Mouse (Mus musculus): Measurements from ENCODE around the gene Ppp1r15a. TPM values are rescaled to one million over a fixed set of nuclear protein-coding genes. Genes with fewer than 3 reads are reported as not detected.

Ppp1r15a gene
- polyA plus RNA-seq, 1 experiment from 2014 or later = 14.3 TPM

- peak overlapping the region; percentile 74 for H3K4me3 ChIP-seq
- peak overlapping the region; percentile 88 for H3K9ac ChIP-seq
- ATAC-seq (ENCODE audit: low FRiP score) = peak; percentile 41; the same call in 1 of the 2 replicates
- peak overlapping the region; percentile 97 for H3K4me2 ChIP-seq
- peaks cover 32% of the 10 kb centered on the region for H3K36me3 ChIP-seq
- WGBS = 46% methylated on average over 19 of the region's 19 CpGs
- no peaks in the 10 kb centered on the region for H3K9me3 ChIP-seq
- H3K27me3 ChIP-seq = no peaks in the 10 kb centered on the region
- H3K27ac ChIP-seq = 0 out of 2 replicates have a peak overlapping the region, but pooled peaks have one; percentile 83
- H3K4me1 ChIP-seq (replicated peaks) = peaks cover 18% of the 10 kb centered on the region
Observed at GRCm38 (mm10) chr7:45509181-45509882, 16.7 kb downstream of the Ppp1r15a start.

GRCm38 (mm10) chr7:45508561-45508960, 17.5 kb downstream of the Ppp1r15a start:
- H3K4me1 ChIP-seq (replicated peaks) = peaks cover 18% of the 10 kb centered on the region
- no peak overlapping the region for H3K27ac ChIP-seq
- no peaks in the 10 kb centered on the region for H3K9me3 ChIP-seq
- ATAC-seq (ENCODE audit: low FRiP score) = no peak
- WGBS = 85% methylated on average over 6 of the region's 6 CpGs
- peak overlapping the region; percentile 88; the same call in 1 of the 2 replicates for H3K9ac ChIP-seq
- peaks cover 32% of the 10 kb centered on the region for H3K36me3 ChIP-seq
- H3K4me2 ChIP-seq = peak overlapping the region; percentile 97
- H3K27me3 ChIP-seq = no peaks in the 10 kb centered on the region
- peak overlapping the region; percentile 74 for H3K4me3 ChIP-seq

GRCm38 (mm10) chr7:45507583-45507982, 18.5 kb downstream of the Ppp1r15a start:
- H3K36me3 ChIP-seq = peaks cover 39% of the 10 kb centered on the region
- H3K4me3 ChIP-seq = no peak overlapping the region
- WGBS = 93% methylated on average over 6 of the region's 6 CpGs
- peaks cover 18% of the 10 kb centered on the region for H3K4me1 ChIP-seq (replicated peaks)
- H3K27ac ChIP-seq = no peak overlapping the region
- no peaks in the 10 kb centered on the region for H3K27me3 ChIP-seq
- no peaks in the 10 kb centered on the region for H3K9me3 ChIP-seq
- ATAC-seq (ENCODE audit: low FRiP score) = no peak
- no peak overlapping the region for H3K4me2 ChIP-seq
- H3K9ac ChIP-seq = no peak overlapping the region

- Histone ChIP-seq H3K4me2 (no peak overlapping the region), H3K36me3 (peaks cover 95% of the 10 kb centered on the region), H3K27me3 (no peaks in the 10 kb centered on the region), H3K4me1 (replicated peaks) (no peaks in the 10 kb centered on the region; the same call in 1 of the 2 replicates), H3K27ac (no peak overlapping the region), H3K9ac (no peak overlapping the region), H3K4me3 (no peak overlapping the region), H3K9me3 (no peaks in the 10 kb centered on the region)
- 97% methylated on average over 6 of the region's 6 CpGs for WGBS
- ATAC-seq (ENCODE audit: low FRiP score) = no peak
Observed at GRCm38 (mm10) chr7:45498427-45498826, 27.6 kb downstream of the Ppp1r15a start.

- 83% methylated on average over 9 of the region's 9 CpGs for WGBS
- H3K4me1 ChIP-seq (replicated peaks) = peaks cover 8% of the 10 kb centered on the region
- H3K4me3 ChIP-seq = no peak overlapping the region
- H3K4me2 ChIP-seq = no peak overlapping the region
- H3K36me3 ChIP-seq = peaks cover 76% of the 10 kb centered on the region
- H3K27ac ChIP-seq = no peak overlapping the region
- H3K9ac ChIP-seq = no peak overlapping the region
- no peaks in the 10 kb centered on the region for H3K9me3 ChIP-seq
- no peak for ATAC-seq (ENCODE audit: low FRiP score)
- H3K27me3 ChIP-seq = no peaks in the 10 kb centered on the region
Observed at GRCm38 (mm10) chr7:45494548-45494947, 31.5 kb downstream of the Ppp1r15a start.

- peaks cover 22% of the 10 kb centered on the region for H3K4me1 ChIP-seq (replicated peaks)
- H3K36me3 ChIP-seq = peaks cover 60% of the 10 kb centered on the region
- no peak for ATAC-seq (ENCODE audit: low FRiP score)
- no peak overlapping the region for H3K27ac ChIP-seq
- no peak overlapping the region for H3K4me2 ChIP-seq
- no peaks in the 10 kb centered on the region for H3K9me3 ChIP-seq
- no peaks in the 10 kb centered on the region for H3K27me3 ChIP-seq
- no peak overlapping the region for H3K9ac ChIP-seq
- 96% methylated on average over 5 of the region's 5 CpGs for WGBS
- H3K4me3 ChIP-seq = no peak overlapping the region
Observed at GRCm38 (mm10) chr7:45492951-45493350, 33.1 kb downstream of the Ppp1r15a start.

GRCm38 (mm10) chr7:45492225-45492844, 33.7 kb downstream of the Ppp1r15a start:
- Histone ChIP-seq H3K9me3 (no peaks in the 10 kb centered on the region), H3K4me3 (no peak overlapping the region), H3K4me2 (no peak overlapping the region), H3K36me3 (peaks cover 54% of the 10 kb centered on the region), H3K4me1 (replicated peaks) (peaks cover 25% of the 10 kb centered on the region), H3K9ac (no peak overlapping the region), H3K27ac (no peak overlapping the region), H3K27me3 (no peaks in the 10 kb centered on the region)
- WGBS = 97% methylated on average over 8 of the region's 8 CpGs
- ATAC-seq (ENCODE audit: low FRiP score) = no peak

- H3K27me3 ChIP-seq = no peaks in the 10 kb centered on the region
- no peak overlapping the region for H3K4me3 ChIP-seq
- 25% methylated on average over 3 of the region's 3 CpGs for WGBS
- no peaks in the 10 kb centered on the region for H3K9me3 ChIP-seq
- H3K4me1 ChIP-seq (replicated peaks) = peaks cover 25% of the 10 kb centered on the region
- peaks cover 43% of the 10 kb centered on the region for H3K36me3 ChIP-seq
- ATAC-seq (ENCODE audit: low FRiP score) = no peak
- no peak overlapping the region for H3K27ac ChIP-seq
- no peak overlapping the region; the same call in 1 of the 2 replicates for H3K9ac ChIP-seq
- no peak overlapping the region for H3K4me2 ChIP-seq
Observed at GRCm38 (mm10) chr7:45491264-45491663, 34.8 kb downstream of the Ppp1r15a start.

GRCm38 (mm10) chr7:45490822-45491221, 35.2 kb downstream of the Ppp1r15a start:
- H3K9me3 ChIP-seq = no peaks in the 10 kb centered on the region
- 54% methylated on average over 9 of the region's 9 CpGs for WGBS
- H3K4me3 ChIP-seq = no peak overlapping the region
- no peak overlapping the region; the same call in 1 of the 2 replicates for H3K9ac ChIP-seq
- no peak for ATAC-seq (ENCODE audit: low FRiP score)
- H3K27me3 ChIP-seq = no peaks in the 10 kb centered on the region
- no peak overlapping the region for H3K4me2 ChIP-seq
- H3K36me3 ChIP-seq = peaks cover 39% of the 10 kb centered on the region
- H3K4me1 ChIP-seq (replicated peaks) = peaks cover 25% of the 10 kb centered on the region
- H3K27ac ChIP-seq = no peak overlapping the region

- Histone ChIP-seq H3K9me3 (no peaks in the 10 kb centered on the region), H3K27ac (no peak overlapping the region), H3K27me3 (no peaks in the 10 kb centered on the region), H3K36me3 (peaks cover 26% of the 10 kb centered on the region), H3K4me3 (no peak overlapping the region), H3K9ac (no peak overlapping the region), H3K4me1 (replicated peaks) (peaks cover 25% of the 10 kb centered on the region), H3K4me2 (no peak overlapping the region)
- WGBS = 82% methylated on average over 7 of the region's 7 CpGs
- no peak for ATAC-seq (ENCODE audit: low FRiP score)
Observed at GRCm38 (mm10) chr7:45489578-45489977, 36.5 kb downstream of the Ppp1r15a start.

GRCm38 (mm10) chr7:45488293-45489204, 37.5 kb downstream of the Ppp1r15a start, which contains the start of gene Dhdh:
Gene Dhdh, minus strand, starts transcription at chr7:45488805.
- WGBS = 10% methylated on average over 36 of the region's 38 CpGs
- Histone ChIP-seq H3K9me3 (no peaks in the 10 kb centered on the region), H3K9ac (peak within 1 kb of the TSS; percentile 70), H3K4me3 (peak within 1 kb of the TSS; percentile 45), H3K27me3 (no peaks in the 10 kb centered on the region), H3K36me3 (peaks cover 16% of the 10 kb centered on the region), H3K27ac (peak within 1 kb of the TSS; percentile 88), H3K4me2 (peak within 1 kb of the TSS; percentile 66), H3K4me1 (replicated peaks) (peaks cover 25% of the 10 kb centered on the region)
- ATAC-seq (ENCODE audit: low FRiP score) = peak; percentile 66

- 17% methylated on average over 11 of the region's 11 CpGs for WGBS
- Histone ChIP-seq H3K9ac (peak overlapping the region; percentile 70), H3K4me1 (replicated peaks) (peaks cover 25% of the 10 kb centered on the region), H3K27me3 (no peaks in the 10 kb centered on the region), H3K4me2 (peak overlapping the region; percentile 66), H3K27ac (peak overlapping the region; percentile 88), H3K36me3 (peaks cover 9% of the 10 kb centered on the region), H3K9me3 (no peaks in the 10 kb centered on the region), H3K4me3 (peak overlapping the region; percentile 45)
- ATAC-seq (ENCODE audit: low FRiP score) = peak; percentile 59
Observed at GRCm38 (mm10) chr7:45487861-45488292, 38.2 kb downstream of the Ppp1r15a start.

Measured in hindbrain, embryonic 13.5 days (tissue).